Mouse (Mus musculus) T-helper 2 cell (primary cell): ENCODE measurements around the gene Batf3.

ENCODE experiments used
- in situ Hi-C: fragments of 300-600 bp; cut with MboI, MseI; formaldehyde crosslinking; loops from one replicate; pipeline ENCODE4 v1.15.1; 2025; ENCODE audit warnings: high pct_unique_total_duplicates

The Batf3 gene

DNA sequence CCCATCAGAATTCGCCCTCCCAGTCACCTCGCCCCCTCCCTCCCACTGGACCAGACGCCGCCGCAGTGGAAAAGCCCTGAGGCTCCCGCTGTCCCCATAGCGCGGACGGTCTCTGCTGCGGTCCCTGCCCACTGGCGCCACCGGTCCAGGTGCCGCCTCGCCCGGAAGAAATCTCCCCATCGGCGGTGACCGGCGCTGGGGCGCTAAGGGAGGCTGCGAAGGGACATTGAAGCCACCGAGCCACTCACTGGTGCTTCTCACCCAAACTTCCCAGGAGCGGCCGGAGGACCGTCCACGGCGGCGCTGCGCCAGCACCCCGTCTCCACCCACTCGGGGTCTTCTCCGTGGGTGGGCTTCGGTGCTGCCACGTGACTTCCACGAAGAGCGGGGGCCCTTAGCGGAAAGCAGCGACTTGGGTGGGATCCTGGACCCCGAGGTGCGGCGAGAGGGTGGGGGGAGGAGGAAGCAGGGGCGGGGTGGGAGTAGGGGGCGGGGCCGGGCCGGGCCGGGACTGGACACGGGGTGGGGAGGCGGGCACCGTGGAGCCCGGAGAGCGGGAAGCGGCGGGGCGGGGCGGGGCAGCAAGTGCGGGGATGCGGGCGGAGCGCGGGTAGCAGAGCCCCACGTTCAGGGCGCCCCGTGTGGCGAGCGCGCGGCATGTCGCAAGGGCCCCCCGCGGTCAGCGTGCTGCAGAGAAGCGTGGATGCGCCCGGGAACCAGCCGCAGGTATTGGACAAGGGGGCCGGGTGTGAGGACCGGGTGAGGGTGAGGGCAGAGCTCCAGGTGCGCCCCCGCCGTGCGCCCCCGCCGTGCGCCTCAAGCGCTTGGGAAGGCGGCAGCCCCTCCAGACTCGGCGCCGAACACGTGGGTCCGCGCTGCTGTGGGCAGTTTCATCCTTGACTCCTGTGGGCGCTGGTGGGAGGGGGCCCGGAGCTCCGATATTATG is at the start of gene Batf3:
TSS of gene Batf3 (plus strand) at position 46 of the 946 bp plus-strand sequence.
- in situ Hi-C loops: loop anchor here (5.0 kb wide), 1 partner anchor 184 kb away; no protein-coding TSS in a partner anchor

DNA sequence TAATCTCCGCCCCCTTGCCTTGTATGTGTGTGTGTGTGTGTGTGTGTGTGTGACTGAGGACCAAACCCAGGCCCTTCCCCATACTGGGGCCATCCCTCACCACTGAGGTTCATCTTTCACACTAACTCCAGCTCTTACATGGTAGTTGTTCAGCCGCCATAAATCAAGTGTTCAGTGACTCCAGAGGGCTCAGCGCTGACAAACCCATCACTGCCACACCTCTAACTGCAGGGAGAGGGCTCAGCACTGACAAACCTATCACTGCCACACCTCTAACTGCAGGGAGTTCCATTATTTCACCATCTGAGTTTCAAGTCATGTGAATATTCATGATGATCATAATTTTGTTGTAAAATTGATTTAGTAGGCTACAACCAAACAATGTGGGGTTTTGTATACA is 44.1 kb upstream of the Batf3 start:
- in situ Hi-C loops: no loop called here

DNA sequence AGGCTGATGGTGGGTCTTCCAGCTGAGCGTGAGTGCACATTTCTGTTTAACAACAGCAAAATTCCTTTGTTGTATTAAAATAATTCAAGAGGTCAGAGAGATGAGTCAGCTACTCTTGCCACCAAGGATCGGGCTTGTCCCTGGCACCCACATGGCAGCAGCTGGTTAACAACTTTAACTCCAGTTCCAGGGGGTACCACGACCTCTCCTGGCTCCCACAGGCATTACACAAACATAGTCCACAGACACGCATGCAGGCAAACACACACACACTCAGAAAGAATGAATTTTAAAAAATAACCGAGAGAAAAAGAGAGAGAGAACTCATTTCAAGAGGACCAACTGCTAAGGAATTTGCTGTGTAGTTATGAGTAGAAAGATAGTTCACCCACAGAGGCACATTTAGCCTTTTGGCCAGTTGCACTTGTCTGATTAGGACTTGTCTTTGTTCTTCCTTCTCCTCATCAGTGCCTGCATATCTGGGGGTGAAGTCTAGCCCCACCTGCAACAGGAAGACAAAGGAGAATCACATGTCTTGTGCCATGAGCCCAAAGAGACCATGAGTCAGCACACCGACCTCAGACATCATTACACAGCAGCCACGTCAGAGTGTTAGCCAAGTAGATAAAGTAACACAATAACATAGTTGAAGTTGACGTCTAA is 42.6 kb upstream of the Batf3 start:
- in situ Hi-C loops: no loop called here

DNA sequence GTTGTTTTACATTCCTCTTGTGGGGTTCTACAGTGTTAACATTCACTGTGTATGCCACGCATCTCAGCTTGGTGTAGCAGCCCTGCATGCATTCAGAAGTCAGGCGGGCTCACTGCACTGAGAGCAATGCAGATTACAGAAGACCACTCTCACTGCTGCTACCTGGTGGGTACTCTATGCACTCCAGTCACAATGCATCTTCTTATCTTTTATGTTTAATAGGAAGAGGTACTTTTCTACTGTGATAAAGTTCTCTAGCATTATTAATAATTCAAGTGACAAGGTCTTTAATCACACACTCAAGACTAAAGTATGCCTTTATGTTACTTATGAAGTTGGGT is 42.1 kb upstream of the Batf3 start:
- in situ Hi-C loops: no loop called here

DNA sequence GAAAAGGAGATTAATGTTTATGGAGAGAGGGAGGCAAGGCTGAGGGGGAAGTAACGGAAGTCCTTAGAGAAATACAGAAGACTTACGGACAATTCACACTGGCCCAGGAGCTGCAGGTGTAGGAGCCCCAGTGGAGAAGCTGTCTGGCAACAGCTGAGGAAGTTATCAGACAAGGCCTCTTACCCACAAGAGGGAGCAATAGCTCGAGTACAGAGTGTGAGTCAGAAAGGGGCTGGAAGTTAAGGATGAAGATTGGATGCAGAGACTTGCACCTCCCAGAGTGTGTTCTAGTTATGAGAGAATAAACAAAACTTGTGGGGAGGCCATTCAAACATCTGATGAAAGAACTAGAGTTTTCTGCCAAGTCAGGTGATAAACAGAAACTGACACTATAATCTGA is 40.2 kb upstream of the Batf3 start:
- in situ Hi-C loops: no loop called here

DNA sequence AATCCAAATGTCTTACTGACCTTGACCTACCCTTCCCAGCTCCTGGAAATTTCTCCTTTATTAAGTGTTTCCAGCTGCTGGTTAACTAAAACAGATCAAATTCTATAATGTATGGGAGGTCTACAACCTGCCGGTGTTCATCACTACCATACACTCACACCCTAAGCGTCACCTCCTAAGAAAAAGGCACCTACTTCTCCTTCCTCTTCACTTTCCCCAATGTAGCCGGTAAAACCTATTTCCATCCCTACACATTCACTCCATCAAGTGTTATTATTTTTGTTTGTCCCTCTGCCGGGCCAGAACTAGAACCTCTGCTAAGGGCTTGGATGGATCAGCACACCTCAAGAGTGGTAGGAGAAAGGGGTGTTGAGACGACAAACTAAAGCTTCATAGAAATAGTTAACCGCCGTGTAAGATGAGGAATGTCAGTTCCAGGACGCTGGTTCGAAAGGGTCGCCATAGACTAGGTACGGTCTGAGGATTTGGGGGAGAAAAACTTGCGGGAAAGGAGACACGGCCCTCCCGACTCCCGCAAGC is 35.3 kb upstream of the Batf3 start:
- in situ Hi-C loops: no loop called here

DNA sequence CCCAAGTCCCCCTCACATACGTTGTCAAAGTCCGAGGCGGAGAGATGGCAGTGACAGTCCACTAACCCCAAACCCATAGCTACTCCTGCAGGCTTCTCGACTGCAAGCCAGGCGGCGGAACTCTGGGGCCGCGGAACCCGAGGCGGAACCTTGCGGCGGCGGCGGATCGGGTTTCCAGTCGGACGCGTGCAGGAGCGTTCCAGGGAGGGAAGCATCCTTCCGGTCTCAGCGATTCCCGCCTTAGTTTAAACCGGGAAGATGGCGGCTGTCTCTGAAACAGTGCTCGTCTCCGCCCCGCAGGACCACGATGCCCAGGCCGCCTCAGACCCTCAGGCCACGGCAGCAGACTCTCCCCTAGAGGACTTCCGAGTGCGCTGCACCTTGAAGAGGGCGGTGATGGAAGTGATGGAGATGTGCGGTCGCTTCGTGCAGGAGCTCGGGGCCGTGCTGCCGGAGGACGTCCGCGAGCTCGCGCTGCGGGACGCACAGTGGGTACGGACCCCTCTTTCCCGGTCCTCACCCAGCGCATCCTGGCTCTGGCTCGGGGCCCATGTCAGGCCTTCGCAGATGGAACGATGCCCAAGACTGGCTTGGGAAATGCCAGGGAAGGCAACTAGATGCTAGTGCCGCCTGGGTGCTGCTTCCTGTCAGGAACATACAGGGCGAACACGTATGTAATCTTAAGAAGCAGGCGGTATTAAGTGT is 34.7 kb upstream of the Batf3 start, which contains the start of the genes Tatdn3 and Nsl1:
TSS of gene Tatdn3 (minus strand) at position 152 of the 705 bp plus-strand sequence.
TSS of gene Nsl1 (plus strand) at position 232 of the 705 bp plus-strand sequence.
- in situ Hi-C loops: no loop called here

DNA sequence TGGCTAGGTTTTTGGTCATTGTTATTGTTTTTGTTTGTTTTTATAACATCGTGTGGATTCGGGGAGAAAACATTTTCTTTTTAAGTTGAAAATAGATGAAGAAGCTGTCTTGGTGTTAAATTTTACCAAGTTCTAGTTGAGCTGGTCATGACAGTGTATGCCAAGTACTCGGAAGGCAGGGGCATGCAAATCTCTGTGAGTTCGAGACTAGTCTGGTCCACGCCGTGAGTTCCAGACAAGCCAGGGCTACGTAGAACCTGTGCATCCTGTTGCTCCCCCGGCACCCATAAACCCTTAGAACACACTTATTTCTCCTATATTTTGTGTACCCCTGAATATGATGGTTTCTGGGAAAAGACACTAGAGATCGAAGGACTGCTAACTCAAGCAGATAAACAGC is 33.9 kb upstream of the Batf3 start:
- in situ Hi-C loops: no loop called here

DNA sequence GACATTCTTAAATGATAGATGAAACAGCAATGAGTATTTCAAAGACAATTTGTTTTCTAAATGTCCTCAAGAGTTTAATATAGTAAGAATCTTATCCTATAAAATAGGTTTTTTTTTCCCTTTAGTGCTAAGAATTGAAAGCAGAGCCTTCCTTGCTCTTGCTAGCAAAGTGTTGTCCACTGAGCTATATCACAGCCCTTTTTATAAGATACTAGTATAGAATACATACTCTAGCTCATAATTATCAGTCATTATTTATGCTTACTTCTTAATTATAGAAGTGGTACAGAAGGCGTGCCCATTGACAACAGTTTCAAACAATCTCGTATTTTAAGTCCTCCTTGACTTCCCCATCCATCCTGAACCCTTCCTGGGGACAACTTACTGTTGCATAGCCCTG is 33.1 kb upstream of the Batf3 start:
- in situ Hi-C loops: no loop called here

DNA sequence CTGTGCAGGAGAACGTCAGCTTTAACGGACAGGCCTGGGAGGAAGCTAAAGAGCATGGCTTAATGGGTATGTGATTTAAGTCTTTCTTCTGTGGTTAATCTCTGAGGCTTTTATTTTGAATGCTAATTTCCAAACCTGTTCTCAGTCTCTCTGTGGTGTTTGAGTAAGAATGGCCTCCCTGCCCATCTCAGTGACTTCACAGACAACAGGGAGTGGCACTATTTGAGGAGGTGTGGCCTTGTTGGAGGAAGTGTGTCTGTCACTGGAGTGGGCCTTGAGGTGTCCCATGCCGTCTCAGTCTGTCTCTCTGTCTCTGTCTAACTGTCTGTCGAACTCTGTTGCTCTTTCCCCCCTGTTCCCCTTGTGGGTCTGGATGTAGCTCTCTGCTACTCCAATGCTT is 32.5 kb upstream of the Batf3 start:
- in situ Hi-C loops: no loop called here

DNA sequence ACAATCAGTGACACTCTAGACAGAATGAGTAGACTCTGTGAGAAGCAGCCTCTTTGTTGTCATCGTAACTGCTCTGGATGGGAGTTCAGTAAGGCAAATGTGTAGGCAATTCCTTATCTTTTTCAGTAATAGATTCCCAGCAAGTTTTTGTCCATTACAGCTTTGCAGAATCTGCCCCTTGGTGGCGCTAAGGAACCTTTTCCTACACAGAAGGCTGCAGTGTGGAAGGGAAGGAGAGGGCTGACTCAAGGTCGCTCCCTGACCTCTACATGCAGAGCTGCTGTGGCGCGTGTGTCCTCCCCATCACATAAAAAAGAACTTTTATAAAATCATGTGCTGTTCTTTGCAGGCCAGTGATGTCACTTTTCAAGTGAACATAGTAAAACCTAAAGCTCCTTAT is 29.3 kb upstream of the Batf3 start:
- in situ Hi-C loops: no loop called here

DNA sequence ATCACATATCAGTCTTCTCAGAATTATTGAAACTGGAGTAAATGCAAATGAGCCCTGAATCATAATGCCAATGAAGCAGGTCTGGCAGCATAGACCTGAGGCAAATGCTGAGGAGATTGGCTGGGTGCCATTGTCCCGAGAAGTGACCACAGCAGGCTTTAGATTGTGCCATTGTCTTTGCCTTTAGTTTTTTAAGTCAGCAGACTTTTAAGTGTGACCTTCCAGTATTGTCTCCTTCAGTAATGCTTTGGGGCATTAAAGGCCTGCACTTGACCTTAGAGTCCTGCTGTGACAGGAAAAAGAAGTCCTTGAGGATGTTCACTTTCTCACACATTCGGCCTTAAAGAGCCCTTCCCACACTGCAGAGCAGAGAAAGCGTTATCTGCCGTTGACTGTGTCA is 27.4 kb upstream of the Batf3 start:
- in situ Hi-C loops: no loop called here

DNA sequence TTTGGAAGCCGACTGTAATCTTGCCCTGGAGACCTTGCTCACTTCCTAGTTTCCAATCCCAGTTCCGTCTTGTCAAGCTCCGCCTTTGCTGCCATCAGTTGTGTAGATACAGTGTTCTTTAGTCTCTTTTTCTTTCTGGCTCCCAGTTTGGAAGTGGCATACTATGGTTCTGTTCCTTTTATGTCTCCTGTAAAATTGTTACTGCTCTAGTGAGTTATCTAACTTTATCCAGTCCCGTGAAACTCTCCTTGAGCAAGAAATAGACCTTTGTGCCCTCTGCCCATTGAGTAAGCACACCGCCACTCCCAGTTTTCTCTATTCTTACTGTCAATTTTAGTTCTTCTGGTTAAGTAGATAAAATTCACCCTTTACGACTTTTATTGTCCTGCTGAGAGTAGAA is 26.0 kb upstream of the Batf3 start:
- in situ Hi-C loops: no loop called here

DNA sequence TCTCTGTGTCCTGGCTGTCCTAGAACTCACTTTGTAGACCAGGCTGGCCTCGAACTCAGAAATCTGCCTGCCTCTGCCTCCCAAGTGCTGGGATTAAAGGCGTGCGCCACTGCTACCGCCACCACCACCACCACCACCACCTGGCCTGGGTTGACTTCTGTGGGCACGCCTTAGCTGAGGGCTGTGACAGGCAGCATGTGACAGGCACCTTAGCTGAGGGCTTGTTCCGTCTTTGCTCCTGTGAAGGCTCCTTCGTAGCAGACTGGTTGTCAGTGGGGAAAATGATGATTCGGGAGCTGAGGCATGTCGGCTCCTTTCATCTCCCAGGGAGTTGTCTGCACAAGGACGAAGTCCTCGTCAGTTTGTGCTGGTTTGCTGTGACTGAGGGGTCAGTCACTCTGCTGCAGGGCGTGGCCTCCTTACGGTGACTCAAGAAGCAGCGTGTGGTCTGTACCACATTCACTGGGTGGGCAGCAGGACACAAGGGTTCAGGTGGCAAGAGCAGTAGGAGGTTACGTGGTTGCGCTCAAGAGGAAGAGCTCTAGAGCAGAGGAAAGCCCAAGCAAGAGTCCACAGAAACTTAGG is 25.2 kb upstream of the Batf3 start:
- in situ Hi-C loops: no loop called here

DNA sequence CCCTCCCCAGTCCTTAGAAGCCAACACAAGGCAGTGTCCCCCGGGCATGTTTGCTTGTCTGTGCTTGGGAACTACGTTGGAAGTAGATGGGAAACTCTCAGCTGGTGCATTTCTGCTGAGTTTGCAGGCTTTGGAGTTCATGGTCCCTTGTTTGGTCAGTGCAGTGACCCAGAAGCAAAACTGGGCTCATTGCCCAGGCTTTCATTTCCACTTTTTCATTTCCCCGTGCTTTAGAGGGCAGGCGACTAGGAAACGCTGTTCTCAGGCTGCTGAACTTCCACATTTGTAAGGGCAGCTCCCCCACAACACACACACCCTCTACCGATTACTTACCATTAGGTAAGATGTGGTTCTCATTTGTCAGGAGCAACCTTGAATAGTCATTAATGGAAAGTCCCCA is 24.6 kb upstream of the Batf3 start:
- in situ Hi-C loops: no loop called here

DNA sequence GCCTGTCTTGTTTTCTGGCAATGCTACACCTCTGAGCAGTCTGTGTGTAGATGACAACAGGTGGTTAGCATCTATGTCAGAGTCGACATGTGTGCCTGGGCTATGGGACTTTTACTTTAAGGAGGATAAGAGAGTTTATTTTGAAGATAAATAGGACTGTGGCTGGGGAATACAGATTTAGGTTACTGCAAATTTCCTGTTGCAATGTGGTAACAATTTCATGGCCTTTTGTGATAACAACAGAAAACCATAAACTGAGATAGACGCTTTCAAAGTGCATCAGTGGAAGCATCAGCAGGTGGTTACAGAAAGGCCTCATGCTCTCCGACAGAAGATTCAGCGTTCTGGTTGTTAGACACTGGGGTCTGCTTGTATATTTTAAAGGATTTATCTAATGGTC is 24.2 kb upstream of the Batf3 start:
- in situ Hi-C loops: no loop called here

DNA sequence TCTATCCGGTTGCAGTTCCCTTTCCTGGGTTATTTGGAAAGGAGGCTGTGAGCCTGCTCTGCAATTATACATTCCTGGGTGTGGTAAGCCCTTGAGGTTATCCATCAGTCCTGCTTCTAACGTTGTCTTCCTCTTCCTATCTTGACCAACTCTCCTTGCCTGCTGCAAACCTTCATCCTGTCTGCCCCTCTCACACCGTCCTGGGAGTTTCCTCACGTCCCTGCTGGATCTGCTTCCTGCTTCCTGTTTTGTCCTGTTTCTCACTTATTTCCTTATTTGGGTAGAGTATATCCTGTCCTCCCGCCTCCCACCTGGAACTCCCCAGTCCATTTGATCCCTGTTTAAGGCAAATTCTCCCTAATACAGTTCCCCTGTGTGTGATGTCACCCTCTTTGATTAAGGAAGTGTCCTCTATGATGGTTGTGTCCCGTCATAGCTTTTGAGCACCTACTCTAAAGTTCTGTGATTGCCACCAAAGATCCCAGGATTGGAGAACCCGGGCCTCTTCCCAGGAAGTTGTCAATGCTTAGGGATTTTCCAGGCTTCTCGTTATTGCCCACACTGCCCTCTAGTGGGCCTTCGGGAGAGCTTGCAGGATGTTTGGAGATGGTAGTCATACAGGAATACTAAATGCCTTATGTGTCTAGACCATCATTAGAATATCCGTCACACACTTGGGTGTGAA is 22.3 kb upstream of the Batf3 start:
- in situ Hi-C loops: no loop called here

DNA sequence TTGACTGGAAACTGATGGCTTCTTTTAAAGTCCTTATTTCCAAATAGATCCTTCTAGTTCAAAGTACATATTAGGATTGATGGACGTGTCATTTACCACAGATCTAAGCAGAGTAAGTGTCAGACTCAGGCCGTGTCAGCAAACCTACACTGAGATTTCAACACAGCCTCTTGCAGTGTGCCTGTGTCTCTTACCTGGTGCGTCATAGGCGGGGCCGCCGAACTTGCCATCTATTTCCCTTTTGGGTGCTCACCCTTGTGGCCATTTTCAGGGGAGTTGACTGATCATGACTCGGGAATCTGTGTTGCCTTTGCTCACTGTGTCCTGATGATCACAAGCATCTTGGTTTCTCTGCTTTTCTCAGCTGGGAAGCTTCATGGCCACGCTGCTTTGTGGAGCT is 14.4 kb upstream of the Batf3 start:
- in situ Hi-C loops: no loop called here

DNA sequence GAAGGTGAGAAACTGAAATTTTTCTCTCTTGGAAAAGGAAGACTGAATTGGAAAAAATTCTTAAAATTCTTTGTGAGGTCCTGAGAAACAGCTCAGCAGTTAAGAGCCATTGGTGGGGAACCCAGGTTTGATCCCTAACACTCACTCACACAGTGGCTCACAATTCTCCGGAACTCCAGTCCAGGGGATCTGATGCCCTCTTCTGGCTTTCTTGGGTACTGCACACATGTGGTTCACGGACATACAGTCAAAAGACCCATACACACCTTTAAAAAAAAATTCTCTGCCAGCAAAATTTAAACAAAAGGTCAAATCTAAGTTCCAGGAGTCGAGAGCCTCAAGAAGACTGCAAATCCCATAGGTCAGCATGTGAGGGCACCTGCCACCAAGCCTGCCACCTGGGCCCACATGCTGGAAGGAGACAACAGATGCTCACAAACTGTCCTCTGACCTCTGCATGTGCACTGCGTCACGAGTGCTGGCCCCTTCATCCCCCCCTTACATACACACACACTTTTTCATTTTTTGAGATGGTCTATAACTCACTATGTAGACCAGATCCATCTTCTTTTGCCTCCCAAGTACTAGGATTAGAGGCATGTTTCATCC is 12.6 kb upstream of the Batf3 start:
- in situ Hi-C loops: loop anchor here (5.0 kb wide), 1 partner anchor 42 kb away; no protein-coding TSS in a partner anchor

DNA sequence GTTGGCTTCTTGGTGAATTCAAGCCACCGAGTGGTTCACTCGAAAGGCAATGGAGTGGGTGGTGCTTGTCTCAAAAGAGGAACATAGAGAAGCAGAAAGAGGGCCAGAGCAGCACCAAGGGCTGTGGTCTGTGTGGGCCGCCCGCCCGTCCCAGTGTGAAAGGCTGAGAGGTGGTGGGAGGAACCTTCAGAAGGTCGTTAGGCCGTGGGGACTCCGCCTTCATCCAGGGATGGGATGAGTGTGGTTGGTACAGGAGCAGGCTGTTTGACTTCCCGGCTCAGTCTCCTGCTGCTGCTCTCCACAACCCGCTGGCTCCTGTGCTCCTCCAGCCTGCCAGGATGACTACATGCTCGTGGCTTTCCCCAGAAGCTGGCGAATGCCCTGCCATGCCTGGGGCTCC is 12.1 kb upstream of the Batf3 start:
- in situ Hi-C loops: loop anchor here (5.0 kb wide), 1 partner anchor 42 kb away; no protein-coding TSS in a partner anchor
